Mouse (Mus musculus) ES-E14 (cell line): ENCODE measurements at regions not wholly inside any gene's neighbourhood (a gene's known extent, or its start where the extent isn't known, plus 50 kb on each side); places are given as distances from the start of the nearest gene placed in this dataset.

ENCODE experiments used
- CHD2 ChIP-seq: IDR thresholded peaks from 2 replicates; pipeline ENCODE4 v1.6.1; 2014; ENCODE audit warnings: mild to moderate bottlenecking, low read depth, low read length, inconsistent platforms
- HCFC1 ChIP-seq: IDR thresholded peaks from 2 replicates; pipeline ENCODE4 v1.6.1; 2012; ENCODE audit warnings: low read length, inconsistent platforms, borderline replicate concordance; ENCODE audit not compliant: insufficient read depth
- MAFK ChIP-seq: IDR thresholded peaks from 2 replicates; pipeline ENCODE4 v1.6.1; 2014; ENCODE audit warnings: mild to moderate bottlenecking, low read depth, low read length, inconsistent platforms; ENCODE audit not compliant: insufficient read depth
- ZNF384 ChIP-seq: IDR thresholded peaks from 2 replicates; pipeline ENCODE4 v1.6.1; 2012; ENCODE audit warnings: low read depth, low read length, inconsistent platforms

DNA sequence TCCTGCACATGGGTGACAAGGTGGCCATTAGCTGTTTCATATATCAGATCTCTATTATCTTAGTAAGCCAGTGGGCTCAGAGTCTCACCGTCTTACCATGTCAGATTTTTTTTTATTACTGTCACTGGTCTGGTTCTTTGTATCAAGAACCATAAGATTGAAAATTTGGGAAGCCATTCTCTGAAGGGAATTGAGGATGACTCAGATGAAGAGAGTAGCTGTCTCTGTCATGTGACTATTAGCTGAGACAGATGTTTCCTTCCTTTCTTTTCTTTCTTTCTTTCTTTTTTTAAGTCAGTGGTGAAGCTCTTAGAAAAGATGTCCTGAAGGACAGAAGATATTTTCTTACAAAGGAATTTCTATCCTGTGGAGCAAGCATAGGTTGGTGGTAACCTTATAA, 84.1 kb downstream of the Dact1 start:
- TF ChIP-seq MAFK = no peak
- TF ChIP-seq ZNF384 = no peak
- no peak for TF ChIP-seq CHD2
- TF ChIP-seq HCFC1 = no peak
